Comparison of ENCODE assay signal across 15 mouse cellular contexts in genomic region chr17:31594590-31594989, GRCm38 (mm10). TPM values are rescaled to one million over a fixed set of nuclear protein-coding genes. Genes with fewer than 3 reads are reported as not detected.
DNase-seq lines count a peak whose midpoint lies in the region; ATAC-seq lines count a peak whose summit lies in the region.
"Had no signal": no experiment of that assay in that cellular context is flagged by ENCODE, and none has a peak within 500 bp of the region (broad histone marks: within the 10 kb centered on the region; RNA-seq: fewer than 3 reads in every experiment).

No protein-coding gene starts in this region.

- H3K9me3 ChIP-seq in midbrain, embryonic 15.5 days = no peaks in the 10 kb centered on the region
- H3K9me3 ChIP-seq: embryonic facial prominence, embryonic 15.5 days; limb, embryonic 15.5 days had no signal

- H3K4me1 ChIP-seq in midbrain, embryonic 15.5 days = peaks cover 6% of the 10 kb centered on the region; the same call in 1 of the 2 replicates
- H3K4me1 ChIP-seq: embryonic facial prominence, embryonic 15.5 days; limb, embryonic 15.5 days had no signal

- H3K4me3 ChIP-seq in midbrain, embryonic 15.5 days = no peak overlapping the region
- H3K4me3 ChIP-seq: embryonic facial prominence, embryonic 15.5 days; limb, embryonic 15.5 days; myocyte had no signal

- peak overlapping the region; percentile 69 for H3K27ac ChIP-seq in midbrain, embryonic 15.5 days
- H3K27ac ChIP-seq: embryonic facial prominence, embryonic 15.5 days; limb, embryonic 15.5 days had no signal

- WGBS in midbrain, embryonic 15.5 days = 70% methylated on average over 7 of the region's 7 CpGs

- no peak overlapping the region for H3K9ac ChIP-seq in midbrain, embryonic 15.5 days
- H3K9ac ChIP-seq: embryonic facial prominence, embryonic 15.5 days; limb, embryonic 15.5 days had no signal

- ATAC-seq in common myeloid progenitor, adult 5-6 weeks (replicated peaks; ENCODE audit: low read depth, poor library complexity, severe bottlenecking) = peak; percentile 56; the same call in 1 of the 2 replicates
- ATAC-seq in midbrain, embryonic 15.5 days (replicated peaks) = no peak; the same call in 1 of the 2 replicates
- no peak for ATAC-seq in activated CD4-positive, CD25-positive, alpha-beta regulatory T cell, adult 4 months

- no peak overlapping the region for H3K4me2 ChIP-seq in midbrain, embryonic 15.5 days
- H3K4me2 ChIP-seq: embryonic facial prominence, embryonic 15.5 days; limb, embryonic 15.5 days had no signal

- no peaks in the 10 kb centered on the region for H3K27me3 ChIP-seq in midbrain, embryonic 15.5 days (replicated peaks)
- H3K27me3 ChIP-seq: embryonic facial prominence, embryonic 15.5 days; limb, embryonic 15.5 days had no signal

- DNase-seq in layer of hippocampus, adult 9-11 months = peak; percentile 63
- DNase-seq in layer of hippocampus, postnatal 25 days (ENCODE audit: extremely low spot score in 1 of 2, low spot score in 1 of 2) = no peak
- DNase-seq in B cell, adult 2 months = peak; percentile 42 to 45
- no peak for DNase-seq in adrenal gland, adult 18-20 months (ENCODE audit: low spot score in 2 of 2)
- no peak for DNase-seq in cerebellum, postnatal 14 days
- DNase-seq: cerebellum, adult 9-10 months; gastrocnemius, postnatal 25 days; kidney, postnatal 4 days; thymus, postnatal 14 days had no signal

- peaks cover 1% of the 10 kb centered on the region for H3K36me3 ChIP-seq in midbrain, embryonic 15.5 days (replicated peaks)

RNA-seq across cellular contexts. Expression of gene Pknox1, which starts 30.1 kb away (rescaled TPM):
- total RNA-seq in layer of hippocampus, postnatal 25 days (2021) = 10 to 100 TPM; 13.0 to 15.8 TPM
- 23.1 and 25.1 TPM in 2 replicates for total RNA-seq in common myeloid progenitor, adult 5-6 weeks (2017)
- polyA plus RNA-seq in midbrain, embryonic 15.5 days (2015; fragmentation: Nextera tagmentation; extraction: Ambion mirVana) = 21.0 and 21.6 TPM in 2 replicates
- total RNA-seq in adrenal gland, adult 18-20 months (2021) = 10 to 100 TPM; 19.0 to 23.0 TPM
- polyA plus RNA-seq in activated CD4-positive, CD25-positive, alpha-beta regulatory T cell, adult 4 months (2017; shearing (Covaris generic)) = 10 to 100 TPM; 42.0 to 44.1 TPM

RNA-seq across cellular contexts. Expression of gene Cbs, which starts 42.4 kb away (rescaled TPM):
- total RNA-seq in layer of hippocampus, postnatal 25 days (2021) = 10 to 100 TPM; 56.3 to 58.1 TPM
- 2.9 TPM in 1 of 2 replicates, not detected in the other for total RNA-seq in common myeloid progenitor, adult 5-6 weeks (2017)
- 5.2 and 5.9 TPM in 2 replicates for polyA plus RNA-seq in midbrain, embryonic 15.5 days (2015; fragmentation: Nextera tagmentation; extraction: Ambion mirVana)
- 1 to 10 TPM; 3.0 to 7.7 TPM for total RNA-seq in adrenal gland, adult 18-20 months (2021)
- under 1 TPM in 1 of 2 experiments, not detected in 1; 0.05 TPM for polyA plus RNA-seq in activated CD4-positive, CD25-positive, alpha-beta regulatory T cell, adult 4 months (2017; shearing (Covaris generic))

Comparison
In these comparisons a context has a peak if more than half of its experiments do, and no peak if none do; other contexts are left out.
1. DNase-seq: peak in layer of hippocampus, adult 9-11 months (single experiment) and B cell, adult 2 months (2 of 2); none in layer of hippocampus, postnatal 25 days (0 of 2), adrenal gland, adult 18-20 months (0 of 2) and cerebellum, postnatal 14 days (0 of 2).
2. RNA of gene Cbs, which starts 42.4 kb away (total RNA-seq): 56.3 to 58.1 TPM in layer of hippocampus, postnatal 25 days; 3.0 to 7.7 TPM in adrenal gland, adult 18-20 months and 2.9 TPM in common myeloid progenitor, adult 5-6 weeks; every median in the first group is over 4 times any median in the second.